Mouse (Mus musculus) mouse embryonic stem cell (cell line): ENCODE data around the gene Rdh1.
"Not testable (repeated sequence)": the region's sequence is repeated elsewhere in the genome, so short reads cannot be mapped to it uniquely, and the experiment has no call there.

Experiments
- in situ Hi-C, 2 experiments: fragments of 300-500 bp; cut with MboI; formaldehyde crosslinking; loops; 1 replicate in 1 of 2; 3 replicates in 1 of 2; pipeline ENCODE4 v1.14.3; 2019 to 2020; ENCODE audit warnings: low sequenced_read_pairs in 2 of 2, low pct_unique_long_range_greater_than_20kb in 1 of 2, mixed read lengths in 1 of 2; ENCODE audit not compliant: unreplicated experiment in 1 of 2

The Rdh1 gene

DNA sequence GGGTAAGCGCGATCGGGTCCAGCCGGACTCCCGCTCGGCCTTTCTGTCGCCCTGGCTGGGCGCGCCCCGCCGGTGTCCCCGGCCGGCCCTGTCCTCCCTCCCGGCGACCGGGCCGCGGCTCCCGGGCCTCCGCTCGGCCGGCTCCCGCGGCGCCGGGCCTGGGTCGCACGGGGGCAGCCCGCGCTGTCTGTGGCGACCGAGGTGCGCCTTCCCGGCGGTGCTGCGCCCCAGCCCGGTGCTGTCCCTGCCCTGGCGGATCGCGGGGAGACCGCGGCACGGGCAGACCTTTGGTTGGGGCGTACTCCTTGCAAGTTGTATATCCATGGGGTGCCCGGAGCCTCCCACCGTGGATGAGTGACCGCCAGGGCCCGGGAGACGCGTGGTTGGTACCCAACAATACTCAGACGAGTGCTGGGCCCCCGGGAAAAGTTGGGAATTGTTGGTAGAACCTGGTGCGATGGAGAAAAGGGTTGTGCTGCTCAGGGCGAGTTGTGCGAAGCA lies 19.8 kb upstream of the Rdh1 start:
- in situ Hi-C loops: loop anchor here (5.0 to 25.0 kb wide), 4 partner anchors 198 to 448 kb away; partner anchors contain the start of genes Hsd17b6 (in 2 of the 2), Gls2 (in 1 of the 2) and Rbms2 (in 1 of the 2)

DNA sequence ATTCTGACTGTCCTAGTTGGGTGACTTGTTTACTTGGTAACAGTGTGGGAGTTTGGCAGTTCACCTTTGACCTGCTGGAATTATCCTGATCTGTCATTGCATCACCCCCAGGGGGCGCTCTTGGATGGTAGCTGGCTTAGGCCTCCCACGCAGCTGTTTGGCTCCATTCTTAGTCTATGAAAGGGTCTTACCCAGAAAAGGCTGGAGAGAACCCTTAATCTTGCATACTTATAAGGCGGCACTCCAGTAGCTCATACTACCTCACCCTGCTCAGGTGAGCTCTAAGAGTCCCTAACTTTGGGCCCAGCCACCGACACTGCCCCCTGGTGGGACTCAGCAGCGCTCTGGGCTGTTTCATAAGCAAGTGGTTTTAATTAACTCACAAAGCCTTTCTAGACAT lies 14.9 kb upstream of the Rdh1 start:
- in situ Hi-C loops: loop anchor here (5.0 to 25.0 kb wide), 3 partner anchors 193 to 443 kb away; partner anchors contain the start of genes Hsd17b6 (in 2 of the 2), Gls2 (in 1 of the 2) and Rbms2 (in 1 of the 2)

DNA sequence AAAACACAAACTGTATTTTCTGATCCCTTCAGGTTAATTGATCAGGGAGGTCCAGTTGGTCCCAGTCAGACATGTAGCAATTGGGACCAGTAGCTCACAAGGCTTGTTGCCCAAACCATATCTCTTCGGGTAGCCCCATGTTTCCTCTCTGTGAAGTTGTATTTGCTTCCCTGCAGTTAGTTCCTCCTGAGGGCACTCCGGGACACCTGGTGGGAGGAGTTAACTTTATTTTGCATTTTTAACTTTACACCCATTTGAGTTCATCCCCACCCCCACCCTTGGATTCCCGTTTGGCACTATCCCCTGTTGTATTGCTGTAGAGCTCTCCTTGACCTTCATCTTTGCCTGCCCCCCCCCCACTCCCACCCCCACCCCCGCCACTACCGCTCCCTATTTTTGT lies 13.6 kb upstream of the Rdh1 start:
- in situ Hi-C loops: loop anchor here (10.0 to 25.0 kb wide), 2 partner anchors 259 to 441 kb away; partner anchors contain the start of genes Hsd17b6 (in 2 of the 2), Gls2 (in 1 of the 2) and Rbms2 (in 1 of the 2)

DNA sequence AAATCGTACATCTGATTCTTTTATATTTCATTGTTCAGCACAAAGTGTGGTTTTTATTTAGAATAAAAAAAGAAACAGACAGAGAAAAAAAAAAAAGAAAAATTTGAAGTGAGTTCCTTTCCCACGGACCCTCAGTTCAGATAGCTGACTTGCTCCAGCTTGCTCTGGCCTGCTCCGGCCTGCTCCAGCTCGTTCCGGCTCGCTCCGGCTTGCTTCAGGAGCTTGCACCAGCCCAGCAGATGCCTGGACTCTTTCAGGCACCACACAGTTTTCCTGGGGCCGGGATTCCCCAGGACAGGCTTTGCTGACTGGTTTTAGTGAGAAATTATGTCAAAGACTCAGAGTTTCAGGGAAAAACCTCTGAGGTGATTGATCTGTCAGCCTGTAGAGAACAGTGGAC lies 12.3 kb upstream of the Rdh1 start:
- in situ Hi-C loops: loop anchor here (10.0 to 25.0 kb wide), 2 partner anchors 258 to 440 kb away; partner anchors contain the start of genes Hsd17b6 (in 2 of the 2), Gls2 (in 1 of the 2) and Rbms2 (in 1 of the 2)

DNA sequence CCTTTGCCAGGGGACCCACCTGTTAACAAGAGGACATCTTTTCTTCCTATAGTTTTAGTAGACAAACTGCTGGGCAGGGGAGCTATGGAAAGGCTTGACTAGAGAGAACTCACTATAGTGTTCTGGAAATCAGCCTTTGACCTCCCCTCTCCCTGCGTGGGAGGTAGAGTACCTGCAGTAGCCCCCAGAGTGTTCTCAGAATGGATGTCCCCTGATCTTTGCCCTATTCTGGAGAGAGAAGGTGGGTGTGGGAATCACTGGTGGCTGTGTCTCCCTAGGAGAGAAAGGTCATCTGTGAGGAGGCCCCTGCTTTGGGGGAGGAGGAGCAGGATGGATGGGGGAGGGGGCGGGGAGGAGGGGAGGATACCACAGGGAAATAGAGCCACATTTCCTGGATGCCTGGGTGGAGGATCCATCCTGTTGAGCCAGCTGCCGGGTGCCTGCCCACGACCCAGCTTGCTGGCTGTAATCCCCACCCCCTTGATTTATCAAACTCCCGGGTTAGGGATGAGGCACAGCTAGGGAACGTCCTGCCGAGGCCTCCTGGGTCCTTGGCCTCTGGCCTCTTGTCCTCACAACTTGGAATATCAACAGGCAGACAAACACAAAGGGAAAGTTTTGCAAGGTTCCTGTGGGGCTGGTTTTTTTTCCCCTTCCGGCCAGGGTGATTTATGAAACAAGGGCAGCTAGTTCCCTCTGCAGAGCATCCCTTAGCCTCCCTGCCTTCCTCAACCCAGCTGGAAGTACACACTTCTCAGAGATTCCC lies 10.5 kb upstream of the Rdh1 start:
- in situ Hi-C loops: loop anchor here (10.0 to 25.0 kb wide), 2 partner anchors 256 to 438 kb away; partner anchors contain the start of genes Hsd17b6 (in 2 of the 2), Gls2 (in 1 of the 2) and Rbms2 (in 1 of the 2)

DNA sequence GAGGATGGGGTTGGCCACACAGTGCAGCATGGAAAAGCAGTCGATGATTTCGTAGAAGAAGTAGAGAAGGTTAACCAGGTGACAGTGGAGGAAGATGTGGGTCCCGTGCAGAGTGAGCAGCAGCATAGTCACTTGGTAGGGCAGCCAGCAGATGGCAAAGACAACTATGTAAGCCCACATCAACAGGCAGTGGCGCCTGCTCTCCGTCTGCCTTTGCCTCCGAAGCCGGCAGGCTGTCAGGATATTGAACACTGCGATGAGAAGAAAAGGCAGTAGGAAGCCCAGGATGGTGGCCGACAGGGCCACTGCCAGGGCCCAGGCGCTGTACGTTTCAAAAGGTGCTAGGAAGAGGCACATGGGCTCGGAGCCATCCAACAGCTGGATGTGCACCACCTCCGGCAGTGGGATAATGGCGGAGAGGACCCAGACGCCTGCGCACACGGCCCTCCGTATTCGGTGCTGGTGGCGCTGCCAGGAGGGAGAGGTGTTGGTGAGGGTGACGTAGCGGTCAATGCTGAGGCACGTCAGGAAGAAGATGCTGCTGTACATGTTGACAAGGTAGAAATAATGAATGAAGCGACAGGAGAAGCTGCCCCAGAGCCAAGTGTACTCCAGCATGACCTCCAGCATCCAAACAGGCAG lies 9.3 kb upstream of the Rdh1 start:
- in situ Hi-C loops: no loop called here

DNA sequence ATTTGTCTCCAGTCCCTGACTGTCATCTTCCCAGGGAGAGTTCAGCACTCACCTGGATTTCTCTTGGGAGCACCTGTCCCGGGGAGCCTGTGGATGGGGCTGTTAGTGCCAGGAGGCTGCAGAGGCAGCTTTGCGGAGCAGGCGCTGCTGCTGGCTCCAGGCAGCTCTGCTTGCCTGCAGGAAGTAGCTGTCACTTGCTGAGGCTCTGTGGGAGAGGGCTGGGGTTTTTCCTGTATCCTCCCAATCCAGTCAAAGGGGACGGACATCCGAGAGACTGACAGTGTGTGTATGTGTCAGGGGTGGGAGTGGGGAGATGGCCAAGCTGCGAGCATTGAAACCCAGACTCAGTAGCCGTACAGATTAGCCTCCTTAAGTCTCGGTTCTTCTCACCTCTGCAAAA lies 8.0 kb upstream of the Rdh1 start, which contains the start of gene Gpr182:
Gpr182 (minus strand) TSS at position 185 of the 400 bp plus-strand sequence.
- in situ Hi-C loops: no loop called here

DNA sequence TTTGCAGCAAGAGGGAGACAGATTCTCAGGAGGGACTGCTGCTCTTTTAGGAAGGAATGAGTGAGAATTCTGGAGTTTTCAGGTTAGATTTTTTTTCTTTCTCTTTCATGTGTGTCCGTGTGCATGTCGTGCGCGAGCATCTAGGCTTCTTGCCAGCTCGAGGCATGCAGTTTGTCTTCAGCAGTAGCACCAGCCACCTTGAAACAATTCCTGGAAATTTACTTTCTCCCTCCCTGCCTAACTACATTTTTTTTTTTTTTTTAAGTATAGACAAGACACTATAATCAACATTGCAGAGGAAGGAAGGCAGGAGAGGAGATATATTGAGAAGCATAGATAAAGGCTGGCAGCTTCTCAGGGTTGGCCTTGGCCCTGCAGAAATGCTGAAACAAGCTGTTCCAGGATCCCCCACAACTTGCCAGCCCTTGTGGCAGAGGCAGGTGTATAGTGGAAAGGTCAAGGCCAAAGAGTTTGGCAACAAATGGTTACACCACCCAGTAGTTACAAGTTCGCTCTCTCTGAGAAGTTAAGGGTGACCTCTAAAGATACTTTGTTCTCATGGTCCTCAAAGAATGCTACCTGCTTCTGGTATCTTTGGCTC lies 4.9 kb upstream of the Rdh1 start:
- in situ Hi-C loops: no loop called here

DNA sequence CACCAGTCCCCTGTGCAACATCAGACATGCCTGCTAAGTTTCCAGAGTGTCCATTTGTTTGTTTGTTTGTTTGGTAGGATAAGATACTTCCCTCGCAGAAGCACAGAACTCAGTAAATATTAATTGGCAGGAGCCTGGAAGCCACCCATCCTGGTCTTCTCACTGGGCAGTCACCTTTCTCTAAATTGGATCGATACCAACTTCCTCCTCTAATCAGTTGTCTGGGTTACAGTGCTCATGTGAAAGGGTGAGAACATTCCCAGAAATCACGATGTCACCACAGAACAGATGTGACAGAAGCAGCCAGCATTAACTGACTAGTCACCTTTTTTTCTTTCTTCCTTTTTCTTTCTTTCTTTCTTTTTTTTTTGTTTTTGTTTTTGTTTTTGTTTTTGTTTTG lies 4.3 kb upstream of the Rdh1 start:
- in situ Hi-C loops: no loop called here

DNA sequence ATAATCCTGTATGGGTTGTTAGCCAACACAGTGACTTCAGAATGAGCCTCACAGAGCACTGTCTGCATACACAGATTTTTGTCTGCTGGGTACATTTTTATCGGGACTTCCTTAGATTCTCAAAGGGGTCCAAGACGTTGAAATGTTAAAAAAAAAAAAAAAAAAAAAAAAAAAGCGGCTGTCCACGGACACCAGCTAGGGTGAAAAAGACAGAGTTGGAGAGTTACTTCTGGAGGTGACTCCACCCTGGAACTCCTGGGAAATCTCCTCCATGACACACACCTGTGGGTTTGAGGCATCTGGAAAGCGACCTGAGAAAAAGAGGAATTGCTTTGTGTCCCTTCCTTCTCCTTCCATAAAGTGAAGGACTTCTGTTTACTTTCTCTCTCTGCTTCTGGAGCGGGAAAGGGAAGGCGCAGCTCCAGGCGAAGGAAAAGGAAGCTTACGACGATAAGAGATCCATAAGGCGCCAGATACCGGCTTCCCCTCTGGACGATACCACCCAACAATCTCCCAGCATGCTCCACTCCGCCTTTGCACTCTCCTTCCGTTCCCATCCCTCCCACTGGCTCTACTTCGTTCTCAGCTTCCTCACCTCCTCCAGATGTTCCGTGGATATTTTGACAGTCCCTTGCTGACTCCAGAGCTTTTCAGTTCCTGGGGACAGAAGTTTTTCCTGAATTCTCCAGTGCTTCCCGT lies 3.6 kb upstream of the Rdh1 start:
- in situ Hi-C loops: no loop called here

DNA sequence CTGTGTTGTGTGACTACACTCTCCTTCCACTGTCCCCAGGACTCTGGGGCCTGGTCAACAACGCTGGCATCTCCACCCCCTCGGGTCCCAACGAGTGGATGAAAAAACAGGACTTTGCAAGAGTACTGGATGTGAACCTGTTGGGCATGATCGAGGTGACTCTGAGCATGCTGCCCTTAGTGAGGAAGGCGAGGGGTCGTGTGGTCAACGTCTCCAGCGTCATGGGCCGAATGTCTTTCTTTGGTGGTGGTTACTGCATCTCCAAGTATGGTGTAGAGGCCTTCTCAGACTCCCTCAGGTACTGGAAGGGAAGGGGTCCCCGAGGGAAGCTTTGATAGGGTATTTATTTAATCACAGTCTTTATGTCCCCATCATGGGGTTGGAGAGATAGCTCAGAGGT lies 3.4 kb downstream of the Rdh1 start:
- in situ Hi-C loops: not testable (repeated sequence)

DNA sequence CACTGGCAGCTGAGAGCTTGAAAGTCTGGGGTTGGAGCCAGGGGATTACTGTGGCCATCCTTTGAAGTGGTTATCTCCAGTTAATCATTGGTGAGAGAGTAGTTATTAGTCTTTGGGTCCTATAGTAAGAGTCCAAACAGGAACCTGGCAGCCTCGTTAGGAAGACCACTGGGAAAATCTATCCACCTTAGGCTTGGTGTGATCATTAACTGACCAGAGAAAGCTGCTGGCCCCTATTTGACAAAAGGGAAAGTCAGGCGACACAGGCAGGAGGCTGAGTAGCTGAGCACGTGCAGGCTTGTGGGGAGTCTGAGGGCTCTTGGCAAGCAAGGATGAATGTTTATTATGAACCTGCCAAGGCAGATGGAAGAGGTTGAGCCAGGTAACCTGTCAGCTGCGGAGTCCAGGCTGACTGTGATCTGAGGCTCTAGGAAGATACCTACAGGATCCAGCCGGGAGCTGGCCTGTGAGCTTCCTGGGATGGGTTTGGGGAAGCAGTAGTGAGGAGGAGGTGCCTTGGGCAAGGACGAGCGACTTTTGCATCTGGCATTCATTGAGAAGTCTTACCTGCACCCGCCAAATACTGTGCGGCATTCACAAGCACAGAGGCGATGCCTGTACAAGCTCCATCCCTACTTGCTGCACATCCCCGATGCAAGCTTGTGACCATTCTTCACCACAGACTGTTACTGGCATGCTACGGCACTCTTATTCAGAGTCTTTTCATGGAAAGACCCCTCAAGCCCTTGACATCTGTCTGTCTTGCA lies 4.6 kb downstream of the Rdh1 start:
- in situ Hi-C loops: no loop called here

DNA sequence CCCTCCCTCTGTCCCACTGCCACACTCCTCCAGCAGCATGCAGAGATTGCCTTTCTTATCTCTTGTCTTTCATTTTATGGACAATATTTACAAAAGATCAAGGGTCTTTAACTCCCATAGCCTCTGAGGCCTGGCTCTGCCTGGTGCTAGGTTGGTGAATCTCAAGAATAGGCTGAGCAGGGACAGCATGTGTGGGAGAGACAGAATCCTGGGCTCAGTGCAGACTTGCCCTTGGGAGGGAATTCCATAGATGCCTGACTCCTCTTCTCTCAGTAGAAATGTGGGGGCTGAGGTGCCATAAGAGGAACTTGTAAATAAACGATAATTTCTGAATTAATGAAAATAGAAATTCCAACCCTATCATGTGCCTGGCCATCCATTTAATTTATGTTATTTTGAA lies 7.0 kb downstream of the Rdh1 start:
- in situ Hi-C loops: no loop called here

DNA sequence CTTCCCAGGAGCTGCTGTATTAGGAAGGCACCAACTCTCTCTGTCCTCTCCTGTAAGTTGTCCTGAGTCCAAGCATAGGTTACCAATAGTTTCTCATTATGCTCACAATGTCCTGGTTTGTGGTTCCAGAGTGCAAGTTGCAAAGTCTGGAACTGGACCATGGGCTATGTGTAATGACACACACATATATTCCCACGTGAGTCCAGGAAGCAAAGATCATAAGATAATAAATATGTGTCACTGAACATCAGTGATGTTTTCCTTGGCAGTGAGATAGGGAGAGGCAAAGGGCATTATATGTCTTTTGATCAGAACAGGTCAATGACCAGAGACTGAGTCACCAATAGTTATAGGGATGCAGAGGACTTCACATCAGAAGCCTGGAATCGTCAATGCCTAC lies 16.5 kb downstream of the Rdh1 start, which contains the start of gene Rdh9:
Rdh9 (plus strand) TSS at position 376 of the 400 bp plus-strand sequence.
- in situ Hi-C loops: no loop called here

DNA sequence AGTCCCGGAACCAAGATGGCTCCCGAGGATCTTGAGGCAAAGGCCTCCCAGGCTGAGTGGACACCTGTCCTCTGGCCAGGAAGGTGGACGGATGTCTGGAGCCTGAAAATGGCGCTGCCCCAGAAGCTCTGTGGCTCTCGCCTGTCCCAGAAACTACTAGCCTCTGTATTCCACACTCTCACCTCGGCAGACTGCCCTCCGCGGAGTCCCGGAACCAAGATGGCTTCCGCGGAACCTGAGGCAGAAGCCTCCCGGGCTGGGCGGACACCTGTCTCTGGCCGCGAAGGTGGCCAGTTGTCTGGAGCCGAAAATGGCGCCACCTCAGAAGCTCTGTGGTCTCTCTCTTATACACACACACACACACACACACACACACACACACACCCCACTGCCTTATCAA lies 22.8 kb downstream of the Rdh1 start:
- in situ Hi-C loops: not testable (repeated sequence)

DNA sequence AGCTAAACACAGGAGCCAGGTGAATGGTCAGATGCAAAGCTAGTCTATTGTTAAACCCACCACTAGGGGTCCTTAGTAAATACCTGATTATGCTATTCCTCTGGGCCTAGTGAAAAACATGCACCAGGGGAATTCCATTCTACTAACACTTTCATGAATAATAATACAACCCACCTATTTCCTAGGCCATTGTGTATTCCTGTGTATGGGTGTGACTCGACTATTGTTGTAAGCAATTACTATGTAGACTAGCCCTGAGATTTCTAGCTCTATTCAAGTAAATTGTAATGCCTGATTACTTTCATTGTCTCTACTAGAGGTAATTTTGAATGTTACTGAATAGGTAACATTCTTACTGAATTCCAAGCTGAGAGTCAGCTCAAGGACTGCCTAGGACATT lies 25.9 kb downstream of the Rdh1 start:
- in situ Hi-C loops: not testable (repeated sequence)

DNA sequence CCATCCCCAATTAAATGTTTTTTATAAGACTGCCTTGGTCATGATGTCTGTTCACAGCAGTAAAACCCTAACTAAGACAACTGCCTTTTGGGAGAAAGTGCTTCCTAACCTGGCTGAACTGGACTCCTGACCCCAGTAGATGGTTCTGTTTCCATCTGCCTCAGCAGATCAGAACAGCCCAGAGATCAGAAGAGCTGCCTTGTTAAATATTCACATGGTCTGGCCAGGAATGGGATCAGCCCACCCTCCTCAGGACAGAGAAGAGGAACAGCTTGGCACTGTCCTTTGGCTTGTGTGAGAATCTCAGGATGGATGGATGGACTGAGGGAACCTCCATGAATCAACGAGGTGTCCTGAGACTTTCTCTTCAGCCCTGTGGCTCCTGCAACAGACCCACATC lies 39.8 kb downstream of the Rdh1 start:
- in situ Hi-C loops: no loop called here

DNA sequence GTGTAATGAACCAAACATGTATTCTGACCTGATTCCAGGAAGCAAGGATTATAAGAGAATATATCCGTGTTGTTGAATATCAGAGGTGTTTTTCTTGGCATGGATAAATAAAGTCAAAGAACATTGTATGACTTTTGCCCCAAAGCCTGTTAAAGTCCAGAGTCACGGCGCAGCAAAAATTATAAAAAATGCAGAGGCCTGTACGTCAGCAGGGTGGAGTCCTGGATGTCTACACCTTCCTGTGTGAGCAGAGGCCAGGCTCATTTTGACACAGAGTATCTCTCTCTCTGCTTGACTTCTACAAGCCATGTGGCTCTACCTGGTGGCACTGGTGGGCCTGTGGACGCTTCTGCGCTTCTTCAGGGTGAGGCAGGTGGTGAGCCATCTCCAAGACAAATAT lies 41.4 kb downstream of the Rdh1 start, which contains the start of gene Rdh16:
Rdh16 (plus strand) TSS at position 262 of the 400 bp plus-strand sequence.
- in situ Hi-C loops: no loop called here
